Mouse (Mus musculus): ENCODE measurements around the gene Fbxl18.

- TF ChIP-seq CTCF (conservative IDR thresholded peaks at IDR 0.05; ENCODE audit: low read length) = no peak
- TF ChIP-seq POU5F1 (IDR thresholded peaks at IDR 0.05; ENCODE audit: borderline replicate concordance, low read length) = no peak
- TF ChIP-seq NANOG (IDR thresholded peaks at IDR 0.05; ENCODE audit: borderline replicate concordance, low read length) = no peak
Measured at GRCm38 (mm10) chr5:142932731-142933130, 37.5 kb upstream of the Fbxl18 start.
